In the genomic region with DNA sequence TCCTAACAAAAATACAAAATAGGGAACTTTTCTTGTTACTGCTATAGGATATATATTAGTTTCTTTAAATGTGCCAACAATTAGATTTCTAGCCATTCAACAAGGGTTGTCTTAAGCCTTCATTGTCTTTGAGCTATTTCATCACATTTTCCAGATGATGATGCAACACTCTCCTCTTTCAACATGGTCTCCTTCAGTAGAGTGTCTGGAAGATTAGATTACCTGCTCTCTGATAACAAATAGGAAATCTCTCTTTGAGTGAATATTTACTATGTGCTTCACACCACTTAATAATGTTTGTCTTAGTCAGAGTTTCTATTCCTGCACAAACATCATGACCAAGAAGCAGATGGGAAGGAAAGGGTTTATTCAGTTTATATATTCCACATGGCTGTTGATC, we compare ENCODE assay signal across 17 mouse cellular contexts.
"Had no signal": no experiment of that assay in that cellular context is flagged by ENCODE, and none has a peak within 500 bp of the region (broad histone marks: within the 10 kb centered on the region; RNA-seq: fewer than 3 reads in every experiment).

No protein-coding gene starts in this region.

- H3K4me3 ChIP-seq: neural tube, embryonic 12.5 days; neural tube, embryonic 13.5 days; neural tube, embryonic 15.5 days; stomach, embryonic 15.5 days had no signal

- H3K36me3 ChIP-seq: neural tube, embryonic 12.5 days; neural tube, embryonic 13.5 days; neural tube, embryonic 15.5 days; stomach, embryonic 15.5 days had no signal

- H3K9me3 ChIP-seq: neural tube, embryonic 12.5 days; neural tube, embryonic 13.5 days; neural tube, embryonic 15.5 days; stomach, embryonic 15.5 days had no signal

- H3K4me2 ChIP-seq: neural tube, embryonic 12.5 days; neural tube, embryonic 13.5 days; neural tube, embryonic 15.5 days; stomach, embryonic 15.5 days had no signal

- H3K4me1 ChIP-seq: neural tube, embryonic 12.5 days; neural tube, embryonic 13.5 days; neural tube, embryonic 15.5 days; stomach, embryonic 15.5 days had no signal

- H3K27ac ChIP-seq: neural tube, embryonic 12.5 days; neural tube, embryonic 13.5 days; neural tube, embryonic 15.5 days; stomach, embryonic 15.5 days; stomach, postnatal 0 days had no signal

- H3K9ac ChIP-seq: neural tube, embryonic 12.5 days; neural tube, embryonic 13.5 days; neural tube, embryonic 15.5 days; stomach, embryonic 15.5 days had no signal

- H3K27me3 ChIP-seq: neural tube, embryonic 12.5 days; neural tube, embryonic 13.5 days; neural tube, embryonic 15.5 days; stomach, embryonic 15.5 days had no signal

- DNase-seq: retina, postnatal 1 day; right cerebral cortex, adult 18-20 months; right cerebral cortex, postnatal 14 days; right cerebral cortex, postnatal 25 days; right cerebral cortex, postnatal 4 days; spleen, adult 18-20 months; thymus, adult 18-20 months; thymus, adult 2 months; thymus, postnatal 14 days; thymus, postnatal 25 days; thymus, postnatal 36 days; thymus, postnatal 4 days had no signal
